Mouse (Mus musculus) liver, postnatal 0 days (tissue): ENCODE data around the gene Txk.

ENCODE experiments used
- CTCF ChIP-seq: sonication (generic); IDR thresholded peaks from 2 replicates; pipeline ENCODE4 v1.5.1; 2016; ENCODE audit warnings: antibody characterized with exemption, low read depth
- EP300 ChIP-seq: IDR thresholded peaks from 2 replicates; pipeline ENCODE4 v1.6.1; 2016; ENCODE audit warnings: antibody characterized with exemption, low read depth, mild to moderate bottlenecking

DNA sequence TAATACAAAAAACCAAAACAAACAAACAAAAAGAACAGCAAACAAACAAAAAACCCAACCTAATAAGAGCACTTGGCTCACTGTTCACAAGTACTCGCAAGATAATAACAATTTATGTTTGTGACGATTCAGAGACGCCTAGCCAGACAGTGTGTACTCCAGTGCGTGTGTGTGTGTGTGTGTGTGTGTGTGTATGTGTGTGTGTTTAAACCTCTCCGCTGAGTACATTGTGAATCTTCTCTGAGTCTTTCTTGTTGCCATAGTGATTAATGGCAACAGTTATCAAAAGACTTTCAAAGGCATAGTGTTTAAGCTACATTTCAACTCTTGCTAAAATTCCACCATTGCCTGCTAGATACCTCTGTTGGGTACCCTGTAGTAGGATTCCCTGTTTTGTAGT is 88.5 kb downstream of the Txk start:
- no peak for TF ChIP-seq CTCF
- TF ChIP-seq EP300, result no peak
